Mouse (Mus musculus): ENCODE results near the gene Srp68. TPM values are rescaled to one million over a fixed set of nuclear protein-coding genes. Genes with fewer than 3 reads are reported as not detected.

The Srp68 gene
- total RNA-seq, 2 experiments from 2014 or later: 58.7 to 59.8 TPM

- no peak for DNase-seq
- intact Hi-C loops (cut with DNase I): no loop called here
Observed at GRCm38 (mm10) chr11:116253076-116253600, 20.9 kb downstream of the Srp68 start.

DNA sequence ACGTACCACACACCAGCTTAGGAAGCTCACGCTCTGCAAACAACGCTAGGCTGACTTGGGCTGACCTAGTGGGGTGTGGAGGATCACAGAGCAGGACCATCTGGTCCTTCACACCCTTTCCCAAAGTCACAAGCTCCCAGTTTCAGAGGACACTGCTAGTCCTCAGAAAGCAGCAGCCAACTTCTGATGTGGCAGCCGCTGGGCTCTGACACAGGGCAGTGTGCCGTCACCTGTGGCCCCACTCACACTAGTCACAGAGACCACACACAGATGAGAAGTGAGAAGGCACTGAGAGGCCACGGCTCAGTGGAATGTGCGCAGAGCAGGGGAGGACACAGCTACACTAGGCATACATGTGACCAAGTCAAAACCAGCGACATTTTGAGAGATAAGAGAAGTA lies 23.1 kb downstream of the Srp68 start:
- intact Hi-C loops (cut with DNase I): no loop called here
- no peak for DNase-seq

GRCm38 (mm10) chr11:116247502-116248222 lies 26.4 kb downstream of the Srp68 start:
- DNase-seq: no peak
- intact Hi-C loops (cut with DNase I): no loop called here

GRCm38 (mm10) chr11:116245616-116246015 lies 28.4 kb downstream of the Srp68 start:
- intact Hi-C loops (cut with DNase I): no loop called here
- DNase-seq: no peak

DNA sequence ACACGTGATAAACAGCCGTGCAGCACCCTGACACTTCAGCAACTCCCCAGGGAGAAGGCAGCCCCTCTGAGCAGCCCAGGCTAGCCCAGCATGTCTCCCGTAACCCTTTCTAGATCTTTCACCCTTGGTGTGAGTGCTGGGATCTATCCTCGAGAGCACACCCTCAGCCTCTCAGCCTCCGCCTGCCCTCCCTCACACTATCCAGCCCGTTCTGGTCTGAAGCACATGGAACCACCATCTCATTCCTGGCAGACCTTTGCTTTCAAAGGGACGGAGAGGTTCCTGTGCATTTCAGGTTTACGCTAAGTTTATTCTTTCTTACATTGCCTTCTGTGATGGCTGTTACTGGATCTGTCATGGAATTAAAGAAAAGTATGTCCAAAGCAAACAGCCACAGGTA lies 29.4 kb downstream of the Srp68 start:
- intact Hi-C loops (cut with DNase I): no loop called here

GRCm38 (mm10) chr11:116241744-116242235 lies 32.2 kb downstream of the Srp68 start:
- intact Hi-C loops (cut with DNase I): no loop called here
- DNase-seq: no peak

More for the DNA sequence above, 29.4 kb downstream of the Srp68 start:
- no peak for DNase-seq

- intact Hi-C loops (cut with DNase I): no loop called here
- no peak for DNase-seq
Observed at GRCm38 (mm10) chr11:116239797-116240196, 34.2 kb downstream of the Srp68 start.

DNA sequence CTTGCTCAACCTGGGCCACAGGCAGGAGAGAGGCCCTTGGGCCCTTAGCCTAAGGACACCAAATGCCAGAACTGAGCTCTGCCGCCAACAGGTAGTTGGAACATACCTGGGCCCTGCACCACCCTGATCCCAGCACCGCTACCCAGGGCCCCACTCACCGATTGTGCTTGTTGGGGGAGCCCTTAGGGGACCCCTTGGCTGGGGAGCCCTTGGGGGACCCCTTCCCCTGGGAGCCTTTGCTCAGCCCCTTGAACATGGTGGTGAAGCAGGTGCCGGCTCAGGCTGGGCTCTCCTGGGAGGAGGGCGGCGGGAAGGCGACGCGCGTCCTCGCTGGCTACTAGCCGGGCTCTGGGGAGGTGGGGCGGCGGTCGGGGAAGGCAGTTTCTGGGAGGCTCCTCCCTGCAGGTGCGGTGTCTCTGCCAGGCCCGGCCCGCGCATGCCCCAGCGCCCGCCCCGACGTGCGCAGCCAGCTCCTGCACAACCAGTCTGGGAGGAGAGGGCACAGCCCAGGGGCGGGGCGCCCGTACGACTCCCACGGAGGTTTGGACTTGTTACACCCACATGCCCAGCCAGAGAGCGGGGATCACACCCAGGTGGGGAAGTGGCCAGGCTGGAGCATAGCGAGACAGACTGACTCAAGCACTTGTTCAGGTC lies 36.1 kb downstream of the Srp68 start, which contains the start of gene Evpl:
Gene Evpl, minus strand, starts transcription at position 336 of the 654 bp plus-strand sequence.
- intact Hi-C loops (cut with DNase I): no loop called here
- DNase-seq: peak; percentile 39 to 42

- intact Hi-C loops (cut with DNase I): no loop called here
- no peak for DNase-seq
Observed at GRCm38 (mm10) chr11:116234901-116235300, 39.1 kb downstream of the Srp68 start.

DNA sequence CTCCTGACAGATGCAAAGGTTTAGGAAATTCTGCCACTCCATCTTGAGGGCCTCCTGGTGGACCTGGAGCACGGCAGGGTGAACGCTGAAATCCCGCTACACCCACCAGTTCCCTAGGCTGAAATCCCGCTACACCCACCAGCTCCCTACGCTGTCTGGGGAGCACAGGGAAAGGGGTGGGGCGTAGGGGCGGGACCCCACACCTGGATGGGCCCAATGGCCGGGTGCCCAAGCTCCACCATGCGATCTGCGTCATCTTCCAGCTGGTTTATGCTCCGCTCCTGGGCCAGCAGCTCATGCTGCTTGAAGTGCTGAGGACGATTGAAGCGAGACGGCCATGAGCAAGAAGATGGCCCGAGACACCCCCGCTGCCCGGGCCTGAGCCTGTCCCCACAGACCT lies 41.6 kb downstream of the Srp68 start:
- intact Hi-C loops (cut with DNase I): no loop called here
- DNase-seq: no peak

GRCm38 (mm10) chr11:116228699-116229098 lies 45.3 kb downstream of the Srp68 start:
- intact Hi-C loops (cut with DNase I): loop anchor here (5.0 kb wide), 2 partner anchors 219 to 234 kb away; no protein-coding TSS in a partner anchor
- DNase-seq: no peak

- intact Hi-C loops (cut with DNase I): loop anchor here (2.0 to 5.0 kb wide), 3 partner anchors 68 to 236 kb away; no protein-coding TSS in a partner anchor
- peak; percentile 82 to 92 for DNase-seq
Observed at GRCm38 (mm10) chr11:116226414-116226813, 47.6 kb downstream of the Srp68 start.

GRCm38 (mm10) chr11:116222740-116223059 lies 51.3 kb downstream of the Srp68 start:
- intact Hi-C loops (cut with DNase I): loop anchor here (5.0 kb wide), 1 partner anchor 135 kb away; the partner anchor contains the start of gene Wbp2
- DNase-seq: no peak

- DNase-seq: peak; percentile 49 to 52
- intact Hi-C loops (cut with DNase I): loop anchor here (5.0 kb wide), 1 partner anchor 135 kb away; the partner anchor contains the start of gene Wbp2
Observed at GRCm38 (mm10) chr11:116221931-116222739, 51.9 kb downstream of the Srp68 start.

- intact Hi-C loops (cut with DNase I): loop anchor here (1.0 to 5.0 kb wide), 3 partner anchors 21 to 133 kb away; partner anchors contain the start of genes Acox1, Ten1 and Wbp2
- DNase-seq: peak; percentile 81 to 85
Observed at GRCm38 (mm10) chr11:116219885-116220284, 54.1 kb downstream of the Srp68 start.

GRCm38 (mm10) chr11:116218737-116219400 lies 55.1 kb downstream of the Srp68 start:
- intact Hi-C loops (cut with DNase I): loop anchor here (2.0 kb wide), 1 partner anchor 20 kb away; the partner anchor contains the start of genes Acox1 and Ten1
- DNase-seq: peak; percentile 93 to 95

DNA sequence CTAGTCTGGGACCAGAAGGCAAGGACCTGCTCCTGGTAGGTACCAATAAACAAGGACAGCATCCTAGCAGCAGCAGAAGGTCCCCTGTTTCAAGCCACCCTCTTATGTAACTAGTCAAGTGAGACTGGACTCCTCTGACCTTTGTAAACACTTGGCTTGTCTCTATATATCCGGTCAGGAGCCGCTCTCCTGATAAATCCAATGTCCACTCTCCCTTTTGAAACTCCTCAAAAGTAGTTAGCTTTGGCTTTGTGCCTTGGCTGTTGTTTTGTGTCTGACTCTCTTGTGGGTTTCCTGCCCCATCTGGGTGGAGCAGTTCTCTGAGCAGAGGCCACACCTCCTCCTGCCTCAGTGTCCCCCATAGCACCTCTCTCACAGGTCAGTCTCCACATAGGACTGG lies 55.8 kb downstream of the Srp68 start:
- intact Hi-C loops (cut with DNase I): loop anchor here (2.0 kb wide), 1 partner anchor 19 kb away; the partner anchor contains the start of genes Acox1 and Ten1
- peak; percentile 67 to 70 for DNase-seq

- intact Hi-C loops (cut with DNase I): no loop called here
- DNase-seq: no peak
Observed at GRCm38 (mm10) chr11:116216549-116216948, 57.5 kb downstream of the Srp68 start.

DNA sequence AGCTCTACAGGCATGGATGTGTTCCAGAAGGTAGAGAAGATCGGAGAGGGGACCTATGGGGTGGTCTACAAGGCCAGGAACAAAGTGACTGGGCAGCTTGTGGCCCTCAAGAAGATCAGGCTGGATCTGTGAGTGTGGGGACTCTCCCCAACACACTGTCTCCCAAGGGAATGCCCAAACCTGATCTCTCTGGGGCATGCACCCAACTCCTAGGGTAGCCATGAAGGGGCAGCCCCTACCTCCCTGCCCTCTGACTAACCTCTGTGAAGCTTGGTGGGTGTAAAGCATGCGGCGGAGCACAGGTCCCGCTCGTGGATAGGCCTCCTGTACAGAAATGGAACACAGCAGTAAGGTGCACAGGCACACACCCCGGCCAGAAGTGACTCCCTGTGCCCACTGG lies 58.0 kb downstream of the Srp68 start:
- intact Hi-C loops (cut with DNase I): no loop called here
- DNase-seq: no peak

DNA sequence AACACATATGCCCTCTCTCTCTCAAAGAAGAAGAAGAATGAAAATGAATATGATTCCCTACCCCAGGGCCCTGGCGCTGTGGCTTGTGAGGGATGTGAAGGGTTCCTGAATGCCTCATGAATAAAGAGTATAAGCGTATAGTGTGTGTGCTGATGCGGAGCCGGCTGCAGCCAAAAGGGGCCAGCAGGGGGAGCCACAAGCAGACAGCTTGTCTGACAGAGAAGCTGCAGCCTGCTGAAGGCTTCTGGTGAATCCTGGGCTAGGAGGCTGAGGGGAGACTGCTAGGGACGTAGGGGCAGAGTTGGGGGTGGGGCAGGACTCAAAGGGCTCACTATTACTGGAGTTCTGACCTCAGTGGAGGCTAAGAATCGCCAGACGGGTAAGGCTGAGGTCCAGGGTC lies 58.8 kb downstream of the Srp68 start:
- DNase-seq: peak in 1 of 2 experiments; percentile 36
- intact Hi-C loops (cut with DNase I): no loop called here

Measured in heart, postnatal 10 days (tissue).